Mouse (Mus musculus): ENCODE measurements around the gene Supt4a. TPM values are rescaled to one million over a fixed set of nuclear protein-coding genes. Genes with fewer than 3 reads are reported as not detected.

Supt4a gene
- total and polyA plus RNA-seq, 3 experiments: 229 to 251 (median 241) TPM

- TF ChIP-seq SIN3A (IDR thresholded peaks at IDR 0.05; ENCODE audit: low read length): peak; percentile 98
- TF ChIP-seq TBP (conservative IDR thresholded peaks at IDR 0.05; ENCODE audit: low read depth, low read length): peak; percentile 93
- TF ChIP-seq POLR2AphosphoS2 (IDR thresholded peaks at IDR 0.05; ENCODE audit: low read depth, low read length): no peak; the same call in 1 of the 2 replicates
- TF ChIP-seq JUND (conservative IDR thresholded peaks at IDR 0.05; ENCODE audit: low read depth, low read length): no peak; the same call in 1 of the 2 replicates
- 0 out of 2 replicates have a peak, but pooled peaks have one; percentile 16 for TF ChIP-seq ZKSCAN1 (IDR thresholded peaks at IDR 0.05; ENCODE audit: borderline replicate concordance, low read depth, low read length)
- no peak for TF ChIP-seq GABPA (IDR thresholded peaks at IDR 0.05; ENCODE audit: insufficient replicate concordance, low read depth, low read length)
- TF ChIP-seq MEF2A (IDR thresholded peaks at IDR 0.05; ENCODE audit: borderline replicate concordance, low read depth, low read length): peak; percentile 98
- peak; percentile 99 for TF ChIP-seq ETS1 (conservative IDR thresholded peaks at IDR 0.05; ENCODE audit: low read depth, low read length)
- TF ChIP-seq MYC (IDR thresholded peaks at IDR 0.05; ENCODE audit: low read depth, low read length): peak; percentile 97
- TF ChIP-seq HCFC1 (IDR thresholded peaks at IDR 0.05; ENCODE audit: low read depth, low read length): peak; percentile 79
- peak; percentile 52; the same call in 1 of the 2 replicates for TF ChIP-seq USF2 (conservative IDR thresholded peaks at IDR 0.05; ENCODE audit: low read depth, low read length)
- peak; percentile 75 for TF ChIP-seq POLR2A (IDR thresholded peaks at IDR 0.05; ENCODE audit: low read depth, low read length)
- TF ChIP-seq CHD2 (IDR thresholded peaks at IDR 0.05; ENCODE audit: low read length): peak; percentile 96
- no peak for TF ChIP-seq PAX5 (IDR thresholded peaks at IDR 0.05; ENCODE audit: low read length)
- no peak for TF ChIP-seq CTCF (conservative IDR thresholded peaks at IDR 0.05 in 1 of 2, IDR thresholded peaks at IDR 0.05 in 1 of 2; ENCODE audit: low read depth in 2 of 2, low read length in 2 of 2)
- TF ChIP-seq NELFE (IDR thresholded peaks at IDR 0.05; ENCODE audit: low read depth, low read length): peak; percentile 70; the same call in 1 of the 2 replicates
- TF ChIP-seq RAD21 (IDR thresholded peaks at IDR 0.05; ENCODE audit: low read depth, low read length): peak; percentile 19
- TF ChIP-seq TCF12 (IDR thresholded peaks at IDR 0.05; ENCODE audit: low read depth, low read length): peak; percentile 99
- TF ChIP-seq RCOR1 (conservative IDR thresholded peaks at IDR 0.05; ENCODE audit: low read depth, low read length): peak; percentile 92
These were observed 7.6 kb downstream of the Supt4a start (continued) for GRCm38 (mm10) chr11:87744964-87745363.

GRCm38 (mm10) chr11:87745632-87746555 lies 8.5 kb downstream of the Supt4a start:
- dilution Hi-C loops (cut with MboI; ENCODE audit: extremely low pct_ligation_motif_present, extremely low pct_unique_long_range_greater_than_20kb, low sequenced_read_pairs) (no loop called here), in situ Hi-C loops (cut with MboI; ENCODE audit: low pct_ligation_motif_present, low pct_unique_long_range_greater_than_20kb, low sequenced_read_pairs) (no loop called here)
- peaks cover 24 to 31% of the 10 kb centered on the region in 2 experiments for H3K36me3 ChIP-seq (replicated peaks in 1 of 2; ENCODE audit: control insufficient read depth in 1 of 2, insufficient read depth in 1 of 2, low read length in 1 of 2)
- no peaks in the 10 kb centered on the region for H3K9me3 ChIP-seq (replicated peaks; ENCODE audit: low read length)
- no peaks in the 10 kb centered on the region for H3K27me3 ChIP-seq (replicated peaks)
- peaks cover 28% of the 10 kb centered on the region for H3K79me2 ChIP-seq (replicated peaks; ENCODE audit: control insufficient read depth, extremely low read depth, insufficient read depth, poor library complexity, severe bottlenecking)
- H3K4me1 ChIP-seq (ENCODE audit: control insufficient read depth in 1 of 2, insufficient read depth in 2 of 2): peaks cover 33 to 77% of the 10 kb centered on the region in 2 experiments
- peak overlapping the region; percentile 12 to 56 (median 31) for H3K4me3 ChIP-seq (replicated peaks in 1 of 3; ENCODE audit: low read depth in 2 of 3, low read length in 2 of 3, poor library complexity in 1 of 3)
- H3K4me2 ChIP-seq (ENCODE audit: insufficient read depth, low read depth, poor library complexity, severe bottlenecking): peak overlapping the region; percentile 44
- DNase-seq (ENCODE audit: extremely low read depth): peak; percentile 88
- H3K9ac ChIP-seq (ENCODE audit: insufficient read depth, low read depth): peak overlapping the region; percentile 55
- H3K27ac ChIP-seq (ENCODE audit: insufficient read depth, low read depth): peak overlapping the region; percentile 98
- peak; percentile 34; the same call in 1 of the 2 replicates for TF ChIP-seq MAX (IDR thresholded peaks at IDR 0.05; ENCODE audit: low read length)
- TF ChIP-seq SMC3 (IDR thresholded peaks at IDR 0.05; ENCODE audit: low read depth, low read length): peak; percentile 20; the same call in 1 of the 2 replicates
- no peak for TF ChIP-seq MAZ (IDR thresholded peaks at IDR 0.05; ENCODE audit: low read depth, low read length)
- TF ChIP-seq POLR2A (IDR thresholded peaks at IDR 0.05; ENCODE audit: low read depth, low read length): peak; percentile 39; the same call in 1 of the 2 replicates
- no peak for TF ChIP-seq MXI1 (IDR thresholded peaks at IDR 0.05; ENCODE audit: low read depth, low read length)
- TF ChIP-seq BHLHE40 (IDR thresholded peaks at IDR 0.05; ENCODE audit: low read depth, low read length): peak; percentile 81
- TF ChIP-seq JUN (IDR thresholded peaks at IDR 0.05; ENCODE audit: insufficient read depth, low read depth, low read length): no peak
- TF ChIP-seq MAFK (IDR thresholded peaks at IDR 0.05; ENCODE audit: insufficient replicate concordance, low read length): no peak
- TF ChIP-seq ELF1 (IDR thresholded peaks at IDR 0.05; ENCODE audit: low read depth, low read length): no peak
- no peak for TF ChIP-seq ZKSCAN1 (IDR thresholded peaks at IDR 0.05; ENCODE audit: borderline replicate concordance, low read depth, low read length)
- peak; percentile 36 for TF ChIP-seq USF2 (conservative IDR thresholded peaks at IDR 0.05; ENCODE audit: low read depth, low read length)
- no peak; the same call in 1 of the 2 replicates for TF ChIP-seq POLR2AphosphoS2 (IDR thresholded peaks at IDR 0.05; ENCODE audit: low read depth, low read length)
- TF ChIP-seq NRF1 (IDR thresholded peaks at IDR 0.05; ENCODE audit: low read depth, low read length): no peak
- peak; percentile 39; the same call in 1 of the 2 replicates for TF ChIP-seq USF1 (IDR thresholded peaks at IDR 0.05; ENCODE audit: low read depth, low read length)
- no peak for TF ChIP-seq RAD21 (IDR thresholded peaks at IDR 0.05; ENCODE audit: low read depth, low read length)
- no peak for TF ChIP-seq ZC3H11A (IDR thresholded peaks at IDR 0.05; ENCODE audit: low read depth, low read length)
- 0 out of 2 replicates have a peak, but pooled peaks have one; percentile 4 for TF ChIP-seq UBTF (IDR thresholded peaks at IDR 0.05; ENCODE audit: low read depth, low read length)
- TF ChIP-seq E2F4 (IDR thresholded peaks at IDR 0.05; ENCODE audit: insufficient replicate concordance, low read depth, low read length): no peak
- no peak; the same call in 1 of the 2 replicates for TF ChIP-seq SIN3A (IDR thresholded peaks at IDR 0.05; ENCODE audit: low read length)
- no peak for TF ChIP-seq CTCF (conservative IDR thresholded peaks at IDR 0.05 in 1 of 2, IDR thresholded peaks at IDR 0.05 in 1 of 2; ENCODE audit: low read depth in 2 of 2, low read length in 2 of 2)
- TF ChIP-seq MEF2A (IDR thresholded peaks at IDR 0.05; ENCODE audit: borderline replicate concordance, low read depth, low read length): 0 out of 2 replicates have a peak, but pooled peaks have one; percentile 70
- no peak for TF ChIP-seq PAX5 (IDR thresholded peaks at IDR 0.05; ENCODE audit: low read length)
- TF ChIP-seq GABPA (IDR thresholded peaks at IDR 0.05; ENCODE audit: insufficient replicate concordance, low read depth, low read length): no peak
